Mouse (Mus musculus): ENCODE measurements around the gene Agap1. TPM values are rescaled to one million over a fixed set of nuclear protein-coding genes. Genes with fewer than 3 reads are reported as not detected.
A peak's percentile ranks its signal among the peaks of the same experiment; 100 is the strongest.

The Agap1 gene
- polyA plus RNA-seq, 1 experiment from 2014 or later = 8.7 TPM

DNA sequence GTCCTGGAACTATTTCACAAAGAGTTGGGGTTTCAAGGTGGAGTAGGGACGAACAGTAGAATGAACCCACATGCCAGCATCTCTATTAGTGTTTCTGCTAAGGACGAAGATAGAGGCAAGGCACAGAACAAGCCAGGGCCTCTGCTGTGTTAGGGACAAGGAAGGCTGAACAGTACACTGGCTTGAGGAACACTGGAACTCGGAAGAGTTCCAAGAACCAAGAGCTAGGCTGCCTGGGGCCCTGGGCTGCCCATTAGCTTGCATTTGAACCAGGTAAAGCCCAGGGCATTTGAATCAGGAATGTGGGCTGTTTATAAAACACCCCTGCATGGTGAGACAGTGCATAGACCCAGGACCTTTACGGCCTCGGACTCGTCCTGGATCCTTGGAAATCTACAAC lies 940 bp upstream of the Agap1 start:
- DNase-seq (ENCODE audit: low spot score) (no peak), ATAC-seq (no peak)
- H3K4me1 ChIP-seq (ENCODE audit: insufficient read depth, low read depth, low read length) = peaks cover 7% of the 10 kb centered on the region; the same call in 1 of the 2 replicates
- H3K36me3 ChIP-seq (ENCODE audit: insufficient read depth, low read length) = no peaks in the 10 kb centered on the region
- peak overlapping the region; percentile 93 for H3K4me2 ChIP-seq (replicated peaks; ENCODE audit: low read depth, low read length)
- 0 out of 2 replicates have a peak, but pooled peaks cover 5% of the 10 kb centered on the region for H3K9me3 ChIP-seq (ENCODE audit: low read length)
- H3K27ac ChIP-seq (ENCODE audit: low read length) = no peak overlapping the region
- H3K27me3 ChIP-seq (replicated peaks; ENCODE audit: insufficient read depth, low read length) = no peaks in the 10 kb centered on the region
- TF ChIP-seq CTCF (IDR thresholded peaks at IDR 0.05) (no peak), EP300 (IDR thresholded peaks at IDR 0.05) (no peak)
- no peak overlapping the region for H3K9ac ChIP-seq (replicated peaks; ENCODE audit: low read depth)
- peak overlapping the region; percentile 87 for H3K4me3 ChIP-seq (ENCODE audit: low read depth, low read length)
- 31% methylated on average over 6 of the region's 6 CpGs for WGBS

DNA sequence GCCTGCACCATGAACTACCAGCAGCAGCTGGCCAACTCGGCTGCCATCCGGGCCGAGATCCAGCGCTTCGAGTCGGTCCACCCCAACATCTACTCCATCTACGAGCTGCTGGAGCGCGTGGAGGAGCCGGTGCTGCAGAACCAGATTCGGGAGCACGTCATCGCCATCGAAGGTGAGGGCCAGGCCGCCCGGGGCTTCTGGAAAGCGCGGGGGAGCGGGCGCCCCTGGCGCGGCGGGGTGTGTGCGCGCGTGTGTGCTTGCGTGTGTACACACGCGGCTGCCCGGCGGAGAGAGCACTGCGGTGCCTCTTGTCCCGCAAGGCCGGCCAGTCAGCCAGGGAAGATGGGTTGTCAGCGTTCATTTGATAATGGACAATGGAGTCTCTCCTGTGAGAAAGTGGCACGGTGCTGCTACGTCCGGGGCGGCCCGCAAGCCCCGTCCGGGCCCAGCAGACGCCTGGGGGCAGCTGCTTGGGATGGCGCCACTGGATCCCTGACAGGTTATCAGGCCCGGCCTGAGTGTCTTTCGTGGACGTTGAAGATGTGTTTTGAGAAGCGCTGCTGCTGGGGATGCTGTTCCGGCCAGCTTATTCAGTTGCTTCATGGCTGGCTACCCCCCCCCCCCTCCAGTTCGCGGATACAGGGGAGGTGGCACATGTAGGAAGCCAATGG lies 950 bp downstream of the Agap1 start:
- H3K9ac ChIP-seq (replicated peaks; ENCODE audit: low read depth) = peak overlapping the region; percentile 68
- peak overlapping the region; percentile 90 for H3K27ac ChIP-seq (ENCODE audit: low read length)
- H3K4me2 ChIP-seq (replicated peaks; ENCODE audit: low read depth, low read length) = peak overlapping the region; percentile 93
- 0 out of 2 replicates have a peak, but pooled peaks cover 5% of the 10 kb centered on the region for H3K9me3 ChIP-seq (ENCODE audit: low read length)
- H3K4me3 ChIP-seq (ENCODE audit: low read depth, low read length) = peak overlapping the region; percentile 87
- TF ChIP-seq EP300 (IDR thresholded peaks at IDR 0.05) = no peak
- TF ChIP-seq CTCF (IDR thresholded peaks at IDR 0.05) = no peak; the same call in 1 of the 2 replicates
- 0 out of 2 replicates have a peak, but pooled peaks have one; percentile 5 for ATAC-seq
- 1% methylated on average over 47 of the region's 51 CpGs for WGBS
- DNase-seq (ENCODE audit: low spot score) = peak; percentile 67
- peaks cover 7% of the 10 kb centered on the region; the same call in 1 of the 2 replicates for H3K4me1 ChIP-seq (ENCODE audit: insufficient read depth, low read depth, low read length)
- H3K27me3 ChIP-seq (replicated peaks; ENCODE audit: insufficient read depth, low read length) = no peaks in the 10 kb centered on the region
- no peaks in the 10 kb centered on the region for H3K36me3 ChIP-seq (ENCODE audit: insufficient read depth, low read length)

DNA sequence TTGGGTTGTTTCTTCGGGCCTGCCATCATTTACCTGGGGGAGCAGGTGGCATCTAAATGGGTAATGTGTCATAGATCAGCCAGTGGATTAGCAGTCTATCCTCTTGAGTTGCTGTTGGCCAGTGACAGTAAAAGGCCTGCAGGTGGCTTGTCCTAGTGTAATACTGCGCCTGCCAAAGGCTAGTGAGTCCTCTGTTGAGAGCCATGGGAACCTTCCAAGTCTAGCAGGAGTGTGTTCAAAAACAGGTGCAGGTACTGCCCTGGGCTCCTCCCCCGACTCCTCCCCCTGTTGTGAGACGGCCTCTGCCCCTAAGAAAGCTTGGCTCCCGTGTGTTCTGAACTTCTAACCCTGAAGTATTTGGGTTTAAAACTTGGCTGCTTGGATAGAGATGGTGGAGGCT lies 1.9 kb downstream of the Agap1 start:
- Histone ChIP-seq H3K9me3 (ENCODE audit: low read length) (0 out of 2 replicates have a peak, but pooled peaks cover 5% of the 10 kb centered on the region), H3K27ac (ENCODE audit: low read length) (0 out of 2 replicates have a peak overlapping the region, but pooled peaks have one; percentile 20), H3K4me2 (replicated peaks; ENCODE audit: low read depth, low read length) (peak overlapping the region; percentile 93), H3K36me3 (ENCODE audit: insufficient read depth, low read length) (no peaks in the 10 kb centered on the region), H3K9ac (replicated peaks; ENCODE audit: low read depth) (peak overlapping the region; percentile 68; the same call in 1 of the 2 replicates), H3K4me1 (ENCODE audit: insufficient read depth, low read depth, low read length) (peaks cover 7% of the 10 kb centered on the region; the same call in 1 of the 2 replicates), H3K27me3 (replicated peaks; ENCODE audit: insufficient read depth, low read length) (no peaks in the 10 kb centered on the region), H3K4me3 (ENCODE audit: low read depth, low read length) (peak overlapping the region; percentile 87)
- DNase-seq (ENCODE audit: low spot score) = peak; percentile 42
- ATAC-seq = no peak
- TF ChIP-seq EP300 (IDR thresholded peaks at IDR 0.05) (no peak), CTCF (IDR thresholded peaks at IDR 0.05) (peak; percentile 37; the same call in 1 of the 2 replicates)
- WGBS = 36% methylated on average over 5 of the region's 5 CpGs

DNA sequence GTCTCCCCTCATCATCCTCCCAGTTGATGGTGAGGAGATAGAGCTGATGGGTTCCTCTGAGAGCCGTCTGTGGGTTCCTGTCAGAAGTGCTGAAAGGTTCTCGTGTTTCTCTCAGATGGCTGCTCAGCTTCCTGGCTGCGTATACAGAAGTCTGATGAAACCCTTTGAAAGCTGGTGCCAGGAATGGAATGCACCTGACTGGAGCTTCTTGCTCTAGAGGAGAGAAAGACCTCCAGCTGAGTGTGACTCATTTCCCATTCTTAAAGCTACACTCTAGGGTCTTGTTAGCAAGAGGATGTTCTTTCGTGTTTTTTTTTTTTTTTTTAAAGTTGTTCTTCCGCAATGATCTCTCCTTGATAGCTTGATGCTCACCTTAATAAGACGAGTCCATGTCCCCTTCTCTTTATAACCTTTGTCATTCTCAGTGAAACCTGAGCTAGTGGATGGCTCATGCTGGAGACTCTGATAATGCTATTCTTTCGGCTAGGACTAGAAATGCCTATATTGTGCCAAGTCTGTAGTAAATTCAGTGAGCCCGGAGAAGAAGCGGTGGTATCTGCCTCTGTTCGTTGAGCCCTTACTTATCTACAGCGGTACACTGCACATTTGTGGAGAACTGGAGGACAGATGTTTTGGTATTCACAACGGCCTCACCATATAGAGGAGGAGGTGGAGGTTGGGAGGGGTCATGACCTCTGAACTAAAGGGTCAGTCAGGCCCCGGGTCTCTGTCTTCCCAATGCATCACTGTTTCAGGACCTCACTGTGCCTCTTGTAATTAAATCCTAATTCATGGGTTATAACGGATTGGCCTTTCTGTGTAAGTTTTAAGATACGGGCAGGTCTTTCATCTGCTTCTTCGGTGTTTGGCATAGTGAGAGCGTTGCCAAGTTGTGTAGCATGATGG lies 2.8 kb downstream of the Agap1 start:
- H3K9ac ChIP-seq (replicated peaks; ENCODE audit: low read depth) = no peak overlapping the region
- WGBS = 65% methylated on average over 17 of the region's 17 CpGs
- DNase-seq (ENCODE audit: low spot score) (peak; percentile 45), ATAC-seq (no peak)
- no peaks in the 10 kb centered on the region for H3K36me3 ChIP-seq (ENCODE audit: insufficient read depth, low read length)
- TF ChIP-seq CTCF (IDR thresholded peaks at IDR 0.05) (no peak), EP300 (IDR thresholded peaks at IDR 0.05) (no peak)
- no peaks in the 10 kb centered on the region for H3K27me3 ChIP-seq (replicated peaks; ENCODE audit: insufficient read depth, low read length)
- 0 out of 2 replicates have a peak overlapping the region, but pooled peaks have one; percentile 20 for H3K27ac ChIP-seq (ENCODE audit: low read length)
- H3K4me3 ChIP-seq (ENCODE audit: low read depth, low read length) = 0 out of 2 replicates have a peak overlapping the region, but pooled peaks have one; percentile 6
- peak overlapping the region; percentile 93 for H3K4me2 ChIP-seq (replicated peaks; ENCODE audit: low read depth, low read length)
- H3K9me3 ChIP-seq (ENCODE audit: low read length) = 0 out of 2 replicates have a peak, but pooled peaks cover 5% of the 10 kb centered on the region
- peaks cover 10% of the 10 kb centered on the region; the same call in 1 of the 2 replicates for H3K4me1 ChIP-seq (ENCODE audit: insufficient read depth, low read depth, low read length)

DNA sequence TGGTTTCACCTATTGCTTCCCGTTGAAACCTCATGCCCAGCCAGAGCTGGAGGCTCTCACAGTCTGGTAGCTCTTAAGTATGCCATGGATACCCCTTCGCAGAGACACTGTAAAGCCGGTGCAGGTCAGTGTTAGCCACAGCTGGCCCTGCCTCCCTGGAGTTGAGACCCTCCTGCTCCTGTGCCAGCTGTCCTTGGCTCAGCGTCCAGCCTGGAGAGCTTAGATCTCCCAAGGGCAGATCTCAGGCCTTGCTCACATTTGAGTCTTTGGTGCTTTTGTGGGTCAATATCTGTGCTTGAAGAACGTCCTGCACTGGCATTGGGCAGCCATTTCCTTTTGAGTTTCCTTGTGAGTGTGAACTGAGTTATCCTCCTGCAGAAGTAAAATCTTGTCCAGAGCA lies 7.3 kb downstream of the Agap1 start:
- no peak for ATAC-seq
- no peaks in the 10 kb centered on the region for H3K36me3 ChIP-seq (ENCODE audit: insufficient read depth, low read length)
- H3K27me3 ChIP-seq (replicated peaks; ENCODE audit: insufficient read depth, low read length) = no peaks in the 10 kb centered on the region
- peaks cover 12% of the 10 kb centered on the region; the same call in 1 of the 2 replicates for H3K4me1 ChIP-seq (ENCODE audit: insufficient read depth, low read depth, low read length)
- H3K9me3 ChIP-seq (ENCODE audit: low read length) = 0 out of 2 replicates have a peak, but pooled peaks cover 5% of the 10 kb centered on the region
- WGBS = 74% methylated on average over 5 of the region's 5 CpGs
- TF ChIP-seq EP300 (IDR thresholded peaks at IDR 0.05) (no peak), CTCF (IDR thresholded peaks at IDR 0.05) (no peak)
- H3K27ac ChIP-seq (ENCODE audit: low read length) = no peak overlapping the region
- no peak overlapping the region for H3K4me2 ChIP-seq (replicated peaks; ENCODE audit: low read depth, low read length)
- no peak overlapping the region for H3K4me3 ChIP-seq (ENCODE audit: low read depth, low read length)
- DNase-seq (ENCODE audit: low spot score) = no peak
- no peak overlapping the region for H3K9ac ChIP-seq (replicated peaks; ENCODE audit: low read depth)
